ENCODE assay signal across 8 mouse cellular contexts in genomic region chr7:83884021-83884658, GRCm38 (mm10). TPM values are rescaled to one million over a fixed set of nuclear protein-coding genes. Genes with fewer than 3 reads are reported as not detected.
DNase-seq lines count a peak whose midpoint lies in the region; ATAC-seq and TF ChIP-seq lines count a peak whose summit lies in the region.

TSS of gene Tlnrd1 (minus strand) at chr7:83884305.
TSS of gene Mesd (plus strand) at chr7:83884466.

- H3K4me2 ChIP-seq in embryonic facial prominence, embryonic 15.5 days (replicated peaks) = peak within 1 kb of the TSS; percentile 94
- H3K4me2 ChIP-seq in kidney, embryonic 14.5 days (replicated peaks; ENCODE audit: low read depth, low read length) = peak within 1 kb of the TSS; percentile 93

- DNase-seq in 416B (ENCODE audit: low read depth) (peak; percentile 95), liver (peak; percentile 92)
- peak; percentile 90 to 94 for DNase-seq in heart, adult 9 months (ENCODE audit: low spot score in 2 of 2)
- peak; percentile 85 to 92 for DNase-seq in spleen, postnatal 4 days (ENCODE audit: low spot score in 2 of 2)

- peak within 1 kb of the TSS; percentile 85 for H3K9ac ChIP-seq in embryonic facial prominence, embryonic 15.5 days
- peak within 1 kb of the TSS; percentile 96 for H3K9ac ChIP-seq in kidney, embryonic 14.5 days (ENCODE audit: low read depth, low read length)

- ATAC-seq in embryonic facial prominence, embryonic 15.5 days (ENCODE audit: insufficient number of reproducible peaks, low FRiP score, low TSS enrichment, low read depth) = peak; percentile 86
- peak; percentile 89 for ATAC-seq in kidney, embryonic 14.5 days (ENCODE audit: low FRiP score, low TSS enrichment)
- peak; percentile 56 for ATAC-seq in monocyte, adult 5-6 weeks (replicated peaks; ENCODE audit: insufficient number of reproducible peaks, low FRiP score, low TSS enrichment, poor library complexity, severe bottlenecking)

- peak; percentile 76; the same call in 1 of the 2 replicates for TF ChIP-seq POLR2A in bone marrow, adult 2 months (IDR thresholded peaks at IDR 0.05; ENCODE audit: borderline replicate concordance, control insufficient read depth, low read depth, low read length)

- no peaks in the 10 kb centered on the region for H3K36me3 ChIP-seq in embryonic facial prominence, embryonic 15.5 days
- H3K36me3 ChIP-seq in kidney, embryonic 14.5 days (ENCODE audit: control insufficient read depth, insufficient read depth, low read length) = peaks cover 5% of the 10 kb centered on the region; the same call in 1 of the 2 replicates

- peaks cover 5% of the 10 kb centered on the region for H3K4me1 ChIP-seq in bone marrow, adult 2 months (ENCODE audit: control insufficient read depth, insufficient read depth, low read length)
- H3K4me1 ChIP-seq in embryonic facial prominence, embryonic 15.5 days = peaks cover 39% of the 10 kb centered on the region
- peaks cover 19% of the 10 kb centered on the region for H3K4me1 ChIP-seq in kidney, embryonic 14.5 days (ENCODE audit: control insufficient read depth, insufficient read depth, low read length)

- under 1% methylated on average over 66 of the region's 69 CpGs for WGBS in bone marrow, adult 2 months
- under 1% methylated on average over 67 of the region's 69 CpGs for WGBS in embryonic facial prominence, embryonic 15.5 days
- 0% methylated on average over 61 of the region's 69 CpGs for WGBS in kidney, embryonic 14.5 days

- H3K27me3 ChIP-seq in embryonic facial prominence, embryonic 15.5 days = no peaks in the 10 kb centered on the region
- H3K27me3 ChIP-seq in kidney, embryonic 14.5 days (ENCODE audit: control insufficient read depth, insufficient read depth, low read length) = no peaks in the 10 kb centered on the region

- no peak for TF ChIP-seq CTCF in bone marrow, adult 2 months (IDR thresholded peaks at IDR 0.05; ENCODE audit: control insufficient read depth, insufficient read depth, low read length)

- H3K4me3 ChIP-seq in bone marrow, adult 2 months (replicated peaks; ENCODE audit: control insufficient read depth, low read depth, low read length) = peak within 1 kb of the TSS; percentile 64
- peak within 1 kb of the TSS; percentile 77 for H3K4me3 ChIP-seq in embryonic facial prominence, embryonic 15.5 days (replicated peaks)
- peak within 1 kb of the TSS; percentile 79 for H3K4me3 ChIP-seq in kidney, embryonic 14.5 days (ENCODE audit: low read length)

- peak within 1 kb of the TSS; percentile 96 for H3K27ac ChIP-seq in bone marrow, adult 2 months (ENCODE audit: control insufficient read depth, insufficient read depth, low read depth, low read length, poor library complexity)
- H3K27ac ChIP-seq in embryonic facial prominence, embryonic 15.5 days (replicated peaks) = peak within 1 kb of the TSS; percentile 92
- H3K27ac ChIP-seq in kidney, embryonic 14.5 days (ENCODE audit: low read depth, low read length) = peak within 1 kb of the TSS; percentile 98

- no peaks in the 10 kb centered on the region for H3K9me3 ChIP-seq in embryonic facial prominence, embryonic 15.5 days (replicated peaks)
- H3K9me3 ChIP-seq in kidney, embryonic 14.5 days (ENCODE audit: control insufficient read depth, low read length) = no peaks in the 10 kb centered on the region; the same call in 1 of the 2 replicates

RNA-seq across cellular contexts. Expression of gene Tlnrd1, which starts in this region (rescaled TPM):
- 10.5 and 11.5 TPM in 2 replicates for polyA plus RNA-seq in bone marrow, adult 2 months (2011; ENCODE audit: insufficient read depth, insufficient read length, low replicate concordance, missing spikeins)
- 12.5 and 13.0 TPM in 2 replicates for polyA plus RNA-seq in embryonic facial prominence, embryonic 15.5 days (2015; fragmentation: Nextera tagmentation; extraction: Ambion mirVana)
- polyA plus RNA-seq in kidney, embryonic 14.5 days (2014; fragmentation: Nextera tagmentation; extraction: Ambion mirVana) = 15.3 and 16.2 TPM in 2 replicates
- total RNA-seq in monocyte, adult 5-6 weeks (2017) = 10.3 to 11.2 TPM (median 10.5 TPM) in 3 replicates

RNA-seq across cellular contexts. Expression of gene Mesd, which starts in this region (rescaled TPM):
- 17.4 and 32.0 TPM in 2 replicates for polyA plus RNA-seq in bone marrow, adult 2 months (2011; ENCODE audit: insufficient read depth, insufficient read length, low replicate concordance, missing spikeins)
- polyA plus RNA-seq in embryonic facial prominence, embryonic 15.5 days (2015; fragmentation: Nextera tagmentation; extraction: Ambion mirVana) = 79.4 and 92.6 TPM in 2 replicates
- 81.6 and 101 TPM in 2 replicates for polyA plus RNA-seq in kidney, embryonic 14.5 days (2014; fragmentation: Nextera tagmentation; extraction: Ambion mirVana)
- total RNA-seq in monocyte, adult 5-6 weeks (2017) = 14.4 to 59.0 TPM (median 46.0 TPM) in 3 replicates

Comparison
In these comparisons a context has a peak if more than half of its experiments do, and no peak if none do; other contexts are left out.
1. Peak in every context shown above with its lines: DNase-seq, ATAC-seq, H3K4me3 ChIP-seq and H3K27ac ChIP-seq.